Mouse (Mus musculus) kidney, adult 2 months (tissue): ENCODE results near the gene Ppef1. TPM values are rescaled to one million over a fixed set of nuclear protein-coding genes. Genes with fewer than 3 reads are reported as not detected.

ENCODE experiments used
- DNase-seq: peaks from one replicate; pipeline ENCODE4 v3.0.0; 2021
- H3K27ac ChIP-seq: fragments of 200-500 bp; 2 replicates; pipeline ENCODE4 v1.5.1; 2012; ENCODE audit warnings: low read depth, low read length, control low read depth, inconsistent platforms; ENCODE audit not compliant: insufficient read depth
- H3K27me3 ChIP-seq: fragments of 200-500 bp; replicated peaks from 2 replicates; pipeline ENCODE4 v1.6.1; 2012; ENCODE audit warnings: mild to moderate bottlenecking, moderate library complexity, low read length, inconsistent platforms; ENCODE audit not compliant: control insufficient read depth, insufficient read depth
- H3K36me3 ChIP-seq: fragments of 200-500 bp; 2 replicates; pipeline ENCODE4 v1.6.1; 2012; ENCODE audit warnings: mild to moderate bottlenecking, moderate library complexity, low read length, inconsistent platforms; ENCODE audit not compliant: control insufficient read depth, insufficient read depth
- H3K4me1 ChIP-seq: fragments of 200-500 bp; 2 replicates; pipeline ENCODE4 v1.6.1; 2011; ENCODE audit warnings: low read length; ENCODE audit not compliant: control insufficient read depth, insufficient read depth
- H3K4me3 ChIP-seq: fragments of 200-500 bp; 2 replicates; pipeline ENCODE4 v1.5.1; 2011; ENCODE audit warnings: mild to moderate bottlenecking, low read depth, low read length, control low read depth; ENCODE audit not compliant: insufficient read depth
- CTCF ChIP-seq: fragments of 200-500 bp; conservative IDR thresholded peaks from 2 replicates; pipeline ENCODE4 v1.5.1; 2011; ENCODE audit warnings: low read depth, mild to moderate bottlenecking, control low read depth, low read length, moderate library complexity, mixed read lengths; ENCODE audit not compliant: insufficient read depth, insufficient read length
- POLR2A ChIP-seq: fragments of 200-500 bp; IDR thresholded peaks from one replicate; pipeline ENCODE4 v1.6.1; 2011; ENCODE audit warnings: low read depth, low read length, control low read depth
- WGBS: fragments of 180-500 bp; shearing (Covaris S2); methylation state at CpG from one replicate; pipeline ENCODE4 v1.1.7; 2018; 5-methylcytosine and 5-hydroxymethylcytosine counted together
- polyA plus RNA-seq: library from polyadenylated mRNA; depleted of rRNA; stranded (reverse); fragments of >200 nt; gene quantifications from 2 replicates; pipeline ENCODE4 v1.2.3, GENCODE M21; 2012

Ppef1 gene
- polyA plus RNA-seq, 1 experiment, result not detected

- DNase-seq, result peak; percentile 24
- no peak for TF ChIP-seq POLR2A
- no peak for TF ChIP-seq CTCF
- H3K27me3 ChIP-seq, result no peaks in the 10 kb centered on the region
- no peak overlapping the region for H3K27ac ChIP-seq
- H3K4me1 ChIP-seq, result peaks cover 5% of the 10 kb centered on the region; the same call in 1 of the 2 replicates
- no peak overlapping the region for H3K4me3 ChIP-seq
- WGBS, result 46% methylated on average over 3 of the region's 3 CpGs
- H3K36me3 ChIP-seq, result no peaks in the 10 kb centered on the region
Measured at GRCm38 (mm10) chrX:160598562-160599458, 136.8 kb downstream of the Ppef1 start.

GRCm38 (mm10) chrX:160598055-160598454, 137.5 kb downstream of the Ppef1 start:
- Histone ChIP-seq H3K4me1 (peaks cover 5% of the 10 kb centered on the region; the same call in 1 of the 2 replicates), H3K4me3 (no peak overlapping the region), H3K36me3 (no peaks in the 10 kb centered on the region), H3K27me3 (no peaks in the 10 kb centered on the region), H3K27ac (no peak overlapping the region)
- TF ChIP-seq POLR2A (no peak), CTCF (no peak)
- WGBS, result 69% methylated on average over 2 of the region's 2 CpGs
- no peak for DNase-seq

GRCm38 (mm10) chrX:160592933-160593332, 142.6 kb downstream of the Ppef1 start:
- TF ChIP-seq POLR2A (no peak), CTCF (no peak)
- Histone ChIP-seq H3K4me1 (no peaks in the 10 kb centered on the region), H3K36me3 (no peaks in the 10 kb centered on the region), H3K27ac (no peak overlapping the region), H3K4me3 (no peak overlapping the region), H3K27me3 (no peaks in the 10 kb centered on the region)
- no peak for DNase-seq
- 86% methylated on average over 6 of the region's 6 CpGs for WGBS

- Histone ChIP-seq H3K27me3 (no peaks in the 10 kb centered on the region), H3K27ac (no peak overlapping the region), H3K4me3 (no peak overlapping the region), H3K4me1 (no peaks in the 10 kb centered on the region), H3K36me3 (no peaks in the 10 kb centered on the region)
- DNase-seq, result no peak
- no peak for TF ChIP-seq POLR2A
- TF ChIP-seq CTCF, result no peak
- 97% methylated on average over 7 of the region's 7 CpGs for WGBS
Measured at GRCm38 (mm10) chrX:160590147-160590546, 145.4 kb downstream of the Ppef1 start.

GRCm38 (mm10) chrX:160588523-160588922, 147.0 kb downstream of the Ppef1 start:
- no peaks in the 10 kb centered on the region for H3K36me3 ChIP-seq
- WGBS, result 91% methylated on average over 4 of the region's 4 CpGs
- no peak for TF ChIP-seq CTCF
- no peak for TF ChIP-seq POLR2A
- H3K4me1 ChIP-seq, result no peaks in the 10 kb centered on the region
- H3K27ac ChIP-seq, result no peak overlapping the region
- DNase-seq, result no peak
- H3K27me3 ChIP-seq, result no peaks in the 10 kb centered on the region
- H3K4me3 ChIP-seq, result no peak overlapping the region

GRCm38 (mm10) chrX:160585110-160585509, 150.5 kb downstream of the Ppef1 start:
- 68% methylated on average over 1 of the region's 1 CpGs for WGBS

GRCm38 (mm10) chrX:160584148-160584838, 151.3 kb downstream of the Ppef1 start:
- DNase-seq, result no peak

More at GRCm38 (mm10) chrX:160585110-160585509, 150.5 kb downstream of the Ppef1 start:
- no peaks in the 10 kb centered on the region for H3K4me1 ChIP-seq
- no peak overlapping the region for H3K27ac ChIP-seq
- no peaks in the 10 kb centered on the region for H3K27me3 ChIP-seq
- TF ChIP-seq POLR2A, result no peak
- TF ChIP-seq CTCF, result no peak
- no peaks in the 10 kb centered on the region for H3K36me3 ChIP-seq
- no peak overlapping the region for H3K4me3 ChIP-seq
- DNase-seq, result no peak

More at GRCm38 (mm10) chrX:160584148-160584838, 151.3 kb downstream of the Ppef1 start:
- Histone ChIP-seq H3K27ac (no peak overlapping the region), H3K27me3 (no peaks in the 10 kb centered on the region), H3K36me3 (no peaks in the 10 kb centered on the region), H3K4me1 (no peaks in the 10 kb centered on the region), H3K4me3 (no peak overlapping the region)
- 97% methylated on average over 4 of the region's 4 CpGs for WGBS
- TF ChIP-seq CTCF (no peak), POLR2A (no peak)
